Mouse (Mus musculus): ENCODE data around the gene Atg10. TPM values are rescaled to one million over a fixed set of nuclear protein-coding genes. Genes with fewer than 3 reads are reported as not detected.

The Atg10 gene
- total RNA-seq (2023), result 10 to 100 TPM in 1 of 2 experiments, 1 to 10 TPM in 1; 8.9 to 11.1 TPM

DNA sequence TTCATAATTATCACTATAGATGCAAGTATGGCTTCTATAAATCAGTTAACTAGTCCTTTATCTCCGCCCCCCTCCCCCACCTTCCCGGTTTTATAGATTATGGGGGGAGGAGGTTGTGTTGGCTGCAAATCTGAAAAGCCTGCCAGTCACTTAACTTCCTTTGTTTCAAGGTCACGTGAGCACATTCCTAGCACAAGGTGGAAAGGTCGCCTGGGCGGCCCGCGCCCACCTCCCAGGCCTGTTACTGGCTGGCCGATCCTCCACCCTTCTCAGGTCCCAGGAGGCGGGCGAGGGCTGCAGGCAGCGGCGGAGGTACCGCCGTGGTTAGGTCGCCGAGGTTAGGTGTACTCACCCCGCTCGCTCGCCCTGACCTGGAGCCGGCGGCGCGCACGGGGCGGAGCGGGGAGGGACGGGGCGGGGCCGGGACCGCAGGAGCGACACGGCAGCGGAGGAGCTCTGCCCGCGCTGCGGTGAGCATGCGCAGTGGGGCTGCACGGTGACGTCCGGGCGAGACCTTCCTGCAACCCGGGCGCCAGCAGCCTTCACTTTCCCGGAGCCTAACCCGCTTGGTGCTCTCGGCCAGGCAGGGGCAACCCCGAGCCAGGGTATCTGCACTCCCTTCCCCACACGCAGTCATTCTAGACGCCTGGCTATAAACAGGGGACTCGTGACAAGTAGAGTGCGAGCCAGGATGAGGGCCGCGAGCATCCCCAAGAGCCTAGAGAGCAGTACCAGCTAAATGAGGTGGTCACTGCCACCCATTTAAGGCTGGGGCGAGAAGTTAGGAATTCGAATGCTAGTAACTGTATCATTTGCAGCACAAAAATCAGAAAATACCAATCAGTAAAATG, at the start of gene Atg10:
Gene Atg10, minus strand, starts transcription at position 382 of the 851 bp plus-strand sequence.

DNA sequence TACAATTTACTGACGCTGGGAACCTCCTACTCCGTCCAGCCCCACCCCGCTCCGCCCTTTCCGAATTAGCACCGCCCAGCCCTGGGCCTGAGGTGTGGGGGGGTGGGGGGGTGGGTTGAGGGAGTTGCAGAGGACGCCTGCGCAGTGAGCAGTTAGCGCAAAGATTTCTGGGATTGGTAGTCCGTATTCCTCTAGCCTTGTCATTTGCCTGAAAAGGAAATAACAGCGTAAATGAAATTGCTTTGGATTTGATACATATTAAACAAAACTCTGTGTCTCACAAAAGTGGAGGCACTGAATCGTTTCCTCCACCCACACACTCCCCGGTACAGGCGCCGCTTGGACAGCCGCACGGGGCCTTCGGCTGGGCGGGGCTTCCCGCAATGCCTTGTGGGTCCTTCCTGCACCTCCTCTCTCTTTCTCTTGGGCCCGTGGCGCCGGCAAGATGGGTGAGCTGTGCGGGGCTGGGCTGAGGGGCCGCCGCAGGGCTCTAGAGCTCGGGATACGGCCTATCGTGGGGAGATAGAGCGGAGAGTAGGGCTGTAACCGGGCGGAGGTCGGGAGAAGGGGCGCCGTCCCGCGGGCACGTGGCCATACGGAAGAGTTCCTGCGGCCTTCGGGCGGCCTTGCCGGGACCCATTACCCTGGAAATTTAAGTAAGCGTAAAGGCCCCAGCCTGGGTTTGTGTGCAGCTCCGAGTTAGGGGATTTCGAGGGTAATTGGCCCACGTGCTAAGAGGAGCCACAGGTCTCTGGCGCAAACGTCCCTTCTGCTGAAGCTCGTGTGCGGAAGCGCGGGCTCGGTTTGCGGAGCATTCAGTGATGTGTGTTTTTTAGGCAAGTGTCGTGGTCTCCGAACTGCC, 300.8 kb downstream of the Atg10 start, which contains the start of gene Rps23:
Gene Rps23, plus strand, starts transcription at position 208 of the 862 bp plus-strand sequence.

GRCm38 (mm10) chr13:90905176-90905575, 318.6 kb downstream of the Atg10 start, which contains the start of gene Atp6ap1l:
Gene Atp6ap1l, minus strand, starts transcription at chr13:90905355.

Other genes starting within 250 kb of the Atg10 start
- 10 to 100 TPM; 23.2 to 24.5 TPM for gene Ssbp2, start 236.3 kb upstream of the Atg10 start, total RNA-seq (2023)

All from B cell, adult 67 days (primary cell).